Mouse (Mus musculus) brain, embryonic 14.5 days (tissue): ENCODE data around the gene Dusp23.

Experiments used
- CTCF ChIP-seq: fragments of 200-500 bp; IDR thresholded peaks from 2 replicates; pipeline ENCODE4 v1.5.1; 2012; ENCODE audit warnings: inconsistent platforms, mild to moderate bottlenecking, moderate library complexity, borderline replicate concordance; ENCODE audit not compliant: insufficient read depth, insufficient read length; ENCODE audit errors: extremely low read depth
- POLR2A ChIP-seq: fragments of 200-500 bp; IDR thresholded peaks from 2 replicates; pipeline ENCODE4 v1.6.1; 2012; ENCODE audit warnings: mild to moderate bottlenecking, inconsistent platforms, borderline replicate concordance; ENCODE audit not compliant: poor library complexity, insufficient read depth, insufficient read length, severe bottlenecking; ENCODE audit errors: extremely low read depth

DNA sequence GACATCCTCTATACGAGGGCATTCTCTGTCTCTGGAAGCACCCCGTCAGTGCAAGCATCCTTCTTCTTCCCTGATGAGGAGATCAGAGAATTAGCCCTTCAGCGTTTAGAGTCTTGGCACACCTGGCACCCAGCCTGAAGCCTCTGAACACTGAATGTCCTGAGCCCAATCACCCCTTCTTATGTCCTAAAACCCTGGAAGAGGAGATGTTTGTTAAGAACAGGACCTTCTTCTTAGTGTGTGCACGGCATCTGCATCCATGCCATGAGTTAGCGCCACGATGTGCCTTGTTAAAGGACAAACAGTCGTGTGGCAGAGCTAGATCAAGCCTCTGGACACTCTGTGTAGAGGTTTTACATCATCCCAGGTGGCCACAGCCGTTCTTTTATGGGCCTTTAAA is 50.3 kb downstream of the Dusp23 start:
- TF ChIP-seq CTCF, result no peak
- TF ChIP-seq POLR2A, result no peak
